Mouse (Mus musculus) CH12.LX (cell line): ENCODE results near the gene Gabrb1.

Source experiments
- CTCF ChIP-seq, 2 experiments: IDR thresholded peaks in 1 of 2; conservative IDR thresholded peaks in 1 of 2; 2 replicates each; pipeline ENCODE4 v1.5.1; 2011 to 2012; ENCODE audit warnings: low read depth in 2 of 2, low read length in 2 of 2, improper control_type of control experiment in 1 of 2, inconsistent platforms in 1 of 2, mild to moderate bottlenecking in 1 of 2, moderate library complexity in 1 of 2
- EP300 ChIP-seq: IDR thresholded peaks from 2 replicates; pipeline ENCODE4 v1.6.1; 2011; ENCODE audit warnings: low read length, improper control_type of control experiment
- POLR2A ChIP-seq: IDR thresholded peaks from 2 replicates; pipeline ENCODE4 v1.6.1; 2011; ENCODE audit warnings: low read depth, mild to moderate bottlenecking, improper control_type of control experiment, low read length
- RAD21 ChIP-seq: IDR thresholded peaks from 2 replicates; pipeline ENCODE4 v1.6.1; 2011; ENCODE audit warnings: low read depth, mild to moderate bottlenecking, low read length, improper control_type of control experiment, moderate library complexity
- TCF12 ChIP-seq: IDR thresholded peaks from 2 replicates; pipeline ENCODE4 v1.6.1; 2014; ENCODE audit warnings: low read depth, mild to moderate bottlenecking, inconsistent platforms, low read length, improper control_type of control experiment

GRCm38 (mm10) chr5:71828996-71829395, 171.1 kb downstream of the Gabrb1 start:
- TF ChIP-seq EP300 (no peak), CTCF (conservative IDR thresholded peaks at IDR 0.05 in 1 of 2, IDR thresholded peaks at IDR 0.05 in 1 of 2; ENCODE audit: low read depth in 2 of 2, low read length in 2 of 2) (no peak), RAD21 (no peak), POLR2A (no peak), TCF12 (no peak)
